Mouse (Mus musculus): ENCODE data around the gene Snrnp27. TPM values are rescaled to one million over a fixed set of nuclear protein-coding genes. Genes with fewer than 3 reads are reported as not detected.

Gene Snrnp27
- total RNA-seq (2023) = 36.3 TPM

GRCm38 (mm10) chr6:86683872-86684654 lies at the start of gene Snrnp27:
Gene Snrnp27, minus strand, starts transcription at chr6:86684522.

GRCm38 (mm10) chr6:86733183-86733876 lies 49.0 kb upstream of the Snrnp27 start, which contains the start of gene Gmcl1:
Gene Gmcl1, minus strand, starts transcription at chr6:86733383.

GRCm38 (mm10) chr6:86668580-86669239 lies 15.6 kb downstream of the Snrnp27 start, which contains the start of gene Mxd1:
Gene Mxd1, minus strand, starts transcription at chr6:86669161.

GRCm38 (mm10) chr6:86627946-86628345 lies 56.4 kb downstream of the Snrnp27 start, which contains the start of gene Asprv1:
Gene Asprv1, plus strand, starts transcription at chr6:86628164.

Other genes with a start within 250 kb of the Snrnp27 start
- 48.5 TPM for gene C87436, start 246.1 kb downstream of the Snrnp27 start, total RNA-seq (2023)
- gene Pcbp1, start 158.2 kb downstream of the Snrnp27 start, total RNA-seq (2023) = 198 TPM
- not detected for gene Asprv1, start 56.4 kb downstream of the Snrnp27 start, total RNA-seq (2023)
- gene Mxd1, start 15.4 kb downstream of the Snrnp27 start, total RNA-seq (2023) = 31.5 TPM
- gene Gmcl1, start 48.9 kb upstream of the Snrnp27 start, total RNA-seq (2023) = 29.2 TPM
- 2.3 TPM for gene Anxa4, start 109.1 kb upstream of the Snrnp27 start, total RNA-seq (2023)
- 177 TPM for gene Aak1, start 165.0 kb upstream of the Snrnp27 start, total RNA-seq (2023)

Measured in CD8-positive naive resting alpha-beta T cell, adult 57 days (primary cell).